Mouse (Mus musculus): ENCODE results near the gene Myl10.
A peak's percentile ranks its signal among the peaks of the same experiment; 100 is the strongest.
"Not testable (repeated sequence)": the region's sequence is repeated elsewhere in the genome, so short reads cannot be mapped to it uniquely, and the experiment has no call there.

Myl10 gene

DNA sequence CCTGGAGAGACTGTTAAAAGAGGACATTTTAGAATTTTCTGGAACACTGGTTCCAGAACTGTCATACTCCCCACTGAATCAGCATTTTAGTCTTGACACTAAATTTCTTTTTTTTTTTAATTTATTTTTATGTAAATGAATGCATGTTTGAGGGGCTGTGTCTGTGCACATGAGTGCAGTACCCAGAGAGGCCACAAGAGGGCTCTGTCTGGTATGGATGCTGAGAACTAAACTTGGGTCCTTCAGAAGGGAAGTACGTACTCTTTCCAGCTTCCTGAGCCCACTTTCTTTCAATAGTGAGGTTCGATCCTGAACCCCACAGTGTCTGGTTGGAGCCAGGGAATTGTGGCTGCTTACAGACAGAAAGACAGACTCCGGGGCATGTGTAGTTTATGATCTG, 12.6 kb downstream of the Myl10 start:
- no peak for DNase-seq (ENCODE audit: low spot score in 2 of 2)

DNA sequence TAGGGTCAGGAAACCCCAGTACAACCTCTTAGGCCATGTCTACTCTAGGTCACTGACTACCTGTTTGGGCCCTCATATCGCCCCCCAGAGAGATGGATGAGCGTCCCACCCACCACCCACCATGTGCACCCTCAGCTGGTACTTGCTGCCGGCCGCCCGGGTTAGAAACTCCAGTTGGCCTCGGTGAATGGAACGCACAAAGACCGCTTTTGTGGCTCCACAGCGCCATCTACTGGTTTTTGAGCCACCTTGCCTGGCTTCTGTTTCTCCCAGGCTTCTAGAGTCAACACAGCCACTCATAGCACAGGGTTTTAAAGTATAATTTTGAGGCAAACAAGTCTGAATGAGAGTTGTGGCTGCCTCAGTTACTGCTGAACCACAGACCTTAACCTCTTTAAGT, 13.9 kb downstream of the Myl10 start:
- DNase-seq (ENCODE audit: low spot score in 2 of 2): peak; percentile 63 to 76

DNA sequence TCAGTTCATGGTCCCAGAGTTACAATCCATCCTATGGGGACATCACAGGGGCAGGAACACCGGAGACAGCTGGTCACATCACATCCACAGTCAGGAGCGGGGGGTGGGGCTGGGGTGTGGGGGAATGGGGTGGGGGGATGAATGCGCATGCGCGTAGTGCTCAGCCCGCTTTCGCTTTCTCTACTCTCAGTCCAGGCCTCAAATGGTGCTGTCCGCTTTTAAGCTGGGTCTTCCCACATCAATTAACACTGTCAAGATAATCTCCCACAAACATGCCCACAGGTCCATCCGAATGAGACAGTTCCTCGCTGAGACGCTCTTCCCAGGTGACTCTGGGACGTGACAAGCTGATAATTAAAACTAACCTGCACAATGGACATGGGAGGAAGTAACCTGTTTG, 15.2 kb downstream of the Myl10 start:
- no peak for DNase-seq (ENCODE audit: low spot score in 2 of 2)

GRCm38 (mm10) chr5:136710742-136711141, 17.8 kb downstream of the Myl10 start:
- DNase-seq (ENCODE audit: low spot score in 2 of 2): no peak

- DNase-seq (ENCODE audit: low spot score in 2 of 2): no peak
Observed at GRCm38 (mm10) chr5:136714232-136714875, 21.4 kb downstream of the Myl10 start.

DNA sequence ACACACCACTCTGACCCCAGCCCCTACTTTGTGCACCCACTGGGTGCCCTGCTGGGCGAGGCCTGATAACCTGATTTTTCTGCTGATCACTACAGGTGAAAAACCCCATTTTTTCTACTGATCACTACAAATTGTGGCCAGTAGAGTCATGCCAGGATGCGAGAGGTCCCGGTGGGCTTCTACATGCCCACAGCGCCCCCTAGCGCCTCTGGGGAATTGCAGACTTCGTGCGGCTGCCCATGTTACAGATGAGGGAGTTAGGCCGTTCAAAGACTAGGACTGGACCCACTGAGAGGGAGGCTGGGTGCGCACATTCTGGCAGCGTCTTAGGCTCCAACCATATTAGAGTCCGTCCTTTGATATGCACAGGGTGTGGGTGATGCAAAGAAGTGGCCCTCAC, 21.9 kb downstream of the Myl10 start:
- DNase-seq (ENCODE audit: low spot score in 2 of 2): peak in 1 of 2 experiments; percentile 17

DNA sequence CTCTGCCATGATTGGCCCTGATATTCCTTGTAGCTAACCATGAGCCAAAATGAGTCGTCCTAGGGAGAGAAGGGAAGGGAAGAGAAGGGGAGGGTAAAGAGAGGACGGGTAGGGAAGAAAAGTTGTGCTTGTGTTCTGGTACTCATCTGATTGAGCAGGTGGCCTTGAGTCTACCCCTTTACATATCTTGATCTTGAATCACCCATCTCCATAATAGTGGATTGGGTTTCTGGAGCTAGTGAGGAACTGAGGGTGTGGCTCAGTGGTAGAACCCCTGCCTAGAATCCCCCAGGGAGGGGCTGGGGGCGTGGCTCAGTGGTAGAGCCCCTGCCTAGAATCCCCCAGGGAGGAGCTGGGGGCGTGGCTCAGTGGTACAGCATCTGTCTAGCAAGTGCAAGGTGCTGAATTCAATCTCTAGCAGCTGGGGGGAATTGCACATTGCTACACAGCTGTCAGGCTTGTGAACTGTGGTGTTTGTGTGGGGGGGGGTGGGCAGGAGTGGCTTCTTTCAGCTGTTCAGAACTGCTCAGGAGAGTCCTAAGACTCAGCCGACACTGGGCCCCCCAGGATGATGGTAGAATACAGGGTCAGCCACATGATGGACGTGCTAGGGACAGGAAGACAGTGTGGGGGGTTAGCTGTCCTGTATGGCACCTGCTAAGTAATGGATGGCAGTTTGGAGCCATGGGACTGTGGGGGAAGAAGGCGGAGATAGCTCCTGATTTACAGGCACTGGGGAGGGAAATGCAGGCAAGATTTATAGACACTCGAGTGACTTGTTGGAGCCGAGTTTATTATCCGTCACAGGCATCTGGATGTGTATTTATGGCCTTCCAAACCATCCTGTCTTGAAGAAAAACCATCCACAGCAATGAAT, 24.0 kb downstream of the Myl10 start:
- no peak for DNase-seq (ENCODE audit: low spot score in 2 of 2)

DNA sequence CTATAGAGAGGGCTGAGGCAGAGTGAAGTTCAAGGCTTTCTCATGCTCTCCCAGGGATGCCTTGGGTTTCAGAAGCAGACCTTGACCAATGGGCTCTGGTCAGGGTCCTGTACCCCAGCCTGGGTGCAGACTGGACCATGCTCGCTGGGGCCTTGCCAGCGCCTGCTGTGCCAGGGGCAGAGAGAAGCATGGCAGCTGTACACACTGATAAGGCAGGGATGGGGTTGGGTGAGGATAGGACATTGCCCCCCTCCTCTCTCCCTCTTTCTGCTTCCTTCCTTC, 24.6 kb downstream of the Myl10 start:
- no peak for DNase-seq (ENCODE audit: low spot score in 2 of 2)

DNA sequence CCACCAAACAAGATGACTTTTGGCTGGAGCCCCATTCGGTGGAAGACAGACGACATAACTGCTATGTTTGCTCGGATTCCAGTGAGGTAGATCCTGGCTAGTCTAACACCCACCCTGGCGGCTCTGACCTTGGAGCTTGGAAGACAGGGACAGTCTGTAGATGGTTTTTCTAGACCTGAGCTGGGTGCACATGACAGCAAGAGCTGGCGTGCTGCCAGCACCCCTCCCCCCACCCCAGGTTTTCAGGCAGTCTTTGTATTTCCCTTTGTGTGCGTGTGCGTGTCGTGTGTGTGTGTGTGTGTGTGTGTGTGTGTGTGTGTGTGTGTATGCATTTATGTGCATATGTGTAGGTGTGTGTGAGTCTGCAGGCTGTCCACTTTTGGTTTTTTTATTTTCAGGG, 25.7 kb downstream of the Myl10 start:
- no peak for DNase-seq (ENCODE audit: low spot score in 2 of 2)

DNA sequence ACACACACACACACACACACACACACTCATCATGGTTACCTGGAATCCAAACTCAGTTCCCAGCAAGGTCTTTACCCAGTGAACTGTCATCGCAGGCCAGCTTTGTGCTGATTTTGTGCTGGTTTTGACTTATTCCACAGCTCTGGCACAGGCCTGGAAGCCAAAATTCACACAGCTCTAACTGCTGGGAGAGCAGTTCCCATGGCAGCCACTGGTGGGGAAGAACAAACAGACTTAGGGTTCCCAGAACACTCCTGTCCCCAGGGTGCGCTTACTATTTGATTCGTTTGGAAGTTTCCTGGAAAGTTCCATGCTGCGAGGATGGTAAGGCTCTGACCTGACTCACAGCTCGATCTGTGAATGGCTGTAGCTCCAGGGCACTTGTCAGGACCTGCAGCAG, 28.6 kb downstream of the Myl10 start:
- no peak for DNase-seq (ENCODE audit: low spot score in 2 of 2)

- DNase-seq (ENCODE audit: low spot score in 2 of 2): not testable (repeated sequence)
Observed at GRCm38 (mm10) chr5:136726271-136726670, 33.3 kb downstream of the Myl10 start.

DNA sequence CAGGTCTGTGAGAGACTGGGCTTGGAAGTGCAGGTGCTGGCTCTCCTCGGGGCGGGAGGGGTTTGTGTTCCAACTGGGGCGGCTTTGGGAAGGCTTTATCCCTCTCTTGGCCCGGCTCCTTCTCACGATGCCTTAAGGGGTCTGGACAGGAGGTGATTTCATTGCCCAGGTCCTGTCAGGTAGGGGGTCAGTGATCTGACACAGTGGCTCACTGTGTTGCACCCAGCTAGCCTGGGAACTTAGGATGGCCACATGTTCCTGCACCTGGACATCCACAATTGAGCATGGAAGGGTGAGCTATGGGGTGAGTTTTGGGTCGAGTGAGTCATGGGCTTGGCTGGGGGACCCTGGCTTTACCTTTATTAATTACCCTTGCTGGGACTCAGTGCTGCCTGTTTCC, 46.0 kb downstream of the Myl10 start:
- no peak for DNase-seq (ENCODE audit: low spot score in 2 of 2)

DNA sequence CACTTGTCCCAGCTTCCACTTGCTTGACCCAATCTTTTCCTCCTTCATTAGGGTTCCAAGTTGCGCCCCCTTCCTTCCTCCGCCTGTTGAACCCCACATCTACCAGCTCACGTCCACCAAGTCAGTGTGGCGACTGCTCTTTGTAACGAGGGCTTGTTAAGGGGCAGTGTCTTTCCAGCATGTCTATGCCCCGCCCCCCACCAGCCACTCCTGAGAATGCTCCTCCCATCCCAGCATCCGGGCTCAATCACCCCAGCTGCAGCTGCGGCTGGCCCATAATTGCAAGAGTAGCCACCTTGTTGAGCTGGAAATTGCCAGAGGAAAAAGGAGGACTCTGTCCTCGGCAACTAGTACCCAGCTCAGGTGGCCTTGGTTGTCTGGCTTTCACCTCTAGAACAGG, 53.6 kb downstream of the Myl10 start:
- no peak for DNase-seq (ENCODE audit: low spot score in 2 of 2)
